In genomic region chrX:17571621-17572459, GRCm38 (mm10) we compare ENCODE assay signal across 8 mouse cellular contexts. TPM values are rescaled to one million over a fixed set of nuclear protein-coding genes. Genes with fewer than 3 reads are reported as not detected.
DNase-seq lines count a peak whose midpoint lies in the region; ATAC-seq and TF ChIP-seq lines count a peak whose summit lies in the region.

Fundc1 (minus strand) TSS chrX:17572325.

- H3K4me1 ChIP-seq in G1E (ENCODE audit: insufficient read depth, low read depth, low read length) = no peaks in the 10 kb centered on the region
- no peaks in the 10 kb centered on the region for H3K4me1 ChIP-seq in forebrain, embryonic 16.5 days (replicated peaks; ENCODE audit: control insufficient read depth, insufficient read depth, low read length)
- no peaks in the 10 kb centered on the region for H3K4me1 ChIP-seq in lung, embryonic 15.5 days

- WGBS in forebrain, embryonic 16.5 days = 13% methylated on average over 24 of the region's 30 CpGs
- whole genome bisulfite sequencing in lung, embryonic 15.5 days = 9% methylated on average over 29 of the region's 30 CpGs

- peak within 1 kb of the TSS; percentile 77 for H3K27ac ChIP-seq in forebrain, embryonic 16.5 days (ENCODE audit: low read length)
- peak within 1 kb of the TSS; percentile 82 for H3K27ac ChIP-seq in lung, embryonic 15.5 days

- peak; percentile 36 for DNase-seq in G1E (ENCODE audit: low spot score)
- DNase-seq in cerebellum, adult 18-20 months = peak; percentile 92 to 96
- peak; percentile 89 to 90 for DNase-seq in heart, postnatal 36 days
- DNase-seq in layer of hippocampus, adult 8-10 months (ENCODE audit: low spot score in 2 of 2) = peak; percentile 93 to 96
- DNase-seq in ovary, adult 18-20 months (ENCODE audit: low spot score) = peak; percentile 94
- peak; percentile 92 for DNase-seq in thymus, postnatal 0 days (ENCODE audit: low spot score)

- no peaks in the 10 kb centered on the region for H3K27me3 ChIP-seq in G1E (ENCODE audit: insufficient read depth, low read length)
- no peaks in the 10 kb centered on the region for H3K27me3 ChIP-seq in forebrain, embryonic 16.5 days (replicated peaks; ENCODE audit: control insufficient read depth, insufficient read depth, low read length)
- no peaks in the 10 kb centered on the region for H3K27me3 ChIP-seq in lung, embryonic 15.5 days

- H3K9ac ChIP-seq in forebrain, embryonic 16.5 days (replicated peaks; ENCODE audit: low read depth, low read length) = peak within 1 kb of the TSS; percentile 64
- H3K9ac ChIP-seq in lung, embryonic 15.5 days = peak within 1 kb of the TSS; percentile 50

- intact Hi-C loops in heart, postnatal 36 days (cut with DNase I) = loop anchor here (2.0 to 5.0 kb wide), 2 partner anchors 45 to 590 kb away; partner anchors contain the start of gene Kdm6a

- peaks cover 7% of the 10 kb centered on the region for H3K36me3 ChIP-seq in G1E (replicated peaks)
- no peaks in the 10 kb centered on the region for H3K36me3 ChIP-seq in forebrain, embryonic 16.5 days (ENCODE audit: control insufficient read depth, insufficient read depth)
- H3K36me3 ChIP-seq in lung, embryonic 15.5 days = no peaks in the 10 kb centered on the region

- peak within 1 kb of the TSS; percentile 73 for H3K4me3 ChIP-seq in G1E (ENCODE audit: low read depth, low read length)
- peak within 1 kb of the TSS; percentile 55 for H3K4me3 ChIP-seq in forebrain, embryonic 16.5 days (replicated peaks; ENCODE audit: low read length)
- peak within 1 kb of the TSS; percentile 52 for H3K4me3 ChIP-seq in lung, embryonic 15.5 days

- peak within 1 kb of the TSS; percentile 53 for H3K4me2 ChIP-seq in forebrain, embryonic 16.5 days (ENCODE audit: low read length)
- H3K4me2 ChIP-seq in lung, embryonic 15.5 days = peak within 1 kb of the TSS; percentile 48

- ATAC-seq in G1E (ENCODE audit: extremely low read depth, insufficient number of reproducible peaks, low FRiP score, poor library complexity, severe bottlenecking) = peak; percentile 100
- ATAC-seq in forebrain, embryonic 16.5 days = peak; percentile 98
- peak; percentile 98 for ATAC-seq in lung, embryonic 15.5 days (ENCODE audit: borderline replicate concordance, extremely low read depth, low FRiP score, low TSS enrichment)

- no peaks in the 10 kb centered on the region for H3K9me3 ChIP-seq in G1E (replicated peaks)
- H3K9me3 ChIP-seq in forebrain, embryonic 16.5 days (ENCODE audit: control insufficient read depth, low read length) = no peaks in the 10 kb centered on the region
- no peaks in the 10 kb centered on the region for H3K9me3 ChIP-seq in lung, embryonic 15.5 days

- no peak for TF ChIP-seq CTCF in G1E (IDR thresholded peaks at IDR 0.05; ENCODE audit: low read depth, low read length)

RNA-seq across cellular contexts. Expression of gene Fundc1, which starts in this region (rescaled TPM):
- 28.7 and 35.7 TPM in 2 replicates for total RNA-seq in G1E (2014; fragmentation: Nextera tagmentation)
- 28.2 and 30.8 TPM in 2 replicates for total RNA-seq in G1E (2017)
- polyA plus RNA-seq in G1E (2012) = 5.1 and 7.9 TPM in 2 replicates
- polyA plus RNA-seq in forebrain, embryonic 16.5 days (2015; fragmentation: Nextera tagmentation; extraction: Ambion mirVana) = 60.5 and 70.8 TPM in 2 replicates
- total RNA-seq in heart, postnatal 36 days (2021) = 10 to 100 TPM; 28.8 to 31.8 TPM
- 10 to 100 TPM; 44.1 to 57.0 (median 46.0) TPM for total RNA-seq in layer of hippocampus, adult 8-10 months (2022)
- polyA plus RNA-seq in lung, embryonic 15.5 days (2015; fragmentation: Nextera tagmentation; extraction: Ambion mirVana) = 69.9 and 71.2 TPM in 2 replicates
- polyA plus RNA-seq in thymus, postnatal 0 days (2015; fragmentation: Nextera tagmentation; extraction: Ambion mirVana) = 70.9 and 72.2 TPM in 2 replicates

Comparison
In these comparisons a context has a peak if more than half of its experiments do, and no peak if none do; other contexts are left out.
1. Peak in every context shown above with its lines: DNase-seq, ATAC-seq, H3K4me3 ChIP-seq and H3K27ac ChIP-seq.
2. DNase-seq: peak in every context shown above with its lines; median percentile 94 in layer of hippocampus, adult 8-10 months; 94 in cerebellum, adult 18-20 months; 94 in ovary, adult 18-20 months; 92 in thymus, postnatal 0 days; 90 in heart, postnatal 36 days; 36 in G1E.